Comparison of ENCODE assay signal across 8 mouse cellular contexts in genomic region chr7:139484206-139484955, GRCm38 (mm10).
DNase-seq lines count a peak whose midpoint lies in the region; ATAC-seq and TF ChIP-seq lines count a peak whose summit lies in the region.

No protein-coding gene starts in this region.

- TF ChIP-seq EP300 in stomach, postnatal 0 days (optimal IDR thresholded peaks at IDR 0.05), result no peak

- H3K9me3 ChIP-seq in ES-E14 (ENCODE audit: control insufficient read depth, insufficient read depth, low read depth, low read length), result no peaks in the 10 kb centered on the region
- H3K9me3 ChIP-seq in midbrain, embryonic 13.5 days, result no peaks in the 10 kb centered on the region
- H3K9me3 ChIP-seq in stomach, postnatal 0 days (ENCODE audit: control insufficient read depth, low read length), result no peaks in the 10 kb centered on the region

- H3K4me2 ChIP-seq in midbrain, embryonic 13.5 days (replicated peaks), result no peak overlapping the region
- no peak overlapping the region for H3K4me2 ChIP-seq in stomach, postnatal 0 days (replicated peaks; ENCODE audit: low read depth)

- 64% methylated on average over 9 of the region's 9 CpGs for WGBS in midbrain, embryonic 13.5 days
- WGBS in stomach, postnatal 0 days, result 48% methylated on average over 9 of the region's 9 CpGs

- no peaks in the 10 kb centered on the region for H3K4me1 ChIP-seq in ES-E14 (ENCODE audit: control insufficient read depth in 2 of 2, insufficient read depth in 2 of 2, low read length in 2 of 2, poor library complexity in 1 of 2)
- H3K4me1 ChIP-seq in midbrain, embryonic 13.5 days (replicated peaks), result no peaks in the 10 kb centered on the region; the same call in 1 of the 2 replicates
- H3K4me1 ChIP-seq in stomach, postnatal 0 days (replicated peaks; ENCODE audit: control insufficient read depth, insufficient read depth), result no peaks in the 10 kb centered on the region

- H3K4me3 ChIP-seq in ES-E14 (ENCODE audit: insufficient read depth in 1 of 2, low read depth in 1 of 2, low read length in 2 of 2, poor library complexity in 1 of 2, severe bottlenecking in 1 of 2), result no peak overlapping the region
- H3K4me3 ChIP-seq in midbrain, embryonic 13.5 days (replicated peaks), result no peak overlapping the region
- no peak overlapping the region for H3K4me3 ChIP-seq in stomach, postnatal 0 days (ENCODE audit: low read depth, low read length)

- peaks cover 42% of the 10 kb centered on the region for H3K27me3 ChIP-seq in midbrain, embryonic 13.5 days
- no peaks in the 10 kb centered on the region for H3K27me3 ChIP-seq in stomach, postnatal 0 days (ENCODE audit: control insufficient read depth, insufficient read depth, low read length)

- H3K36me3 ChIP-seq in ES-E14 (ENCODE audit: control insufficient read depth, insufficient read depth, low read length, poor library complexity, severe bottlenecking), result no peaks in the 10 kb centered on the region
- no peaks in the 10 kb centered on the region for H3K36me3 ChIP-seq in midbrain, embryonic 13.5 days
- peaks cover 5% of the 10 kb centered on the region; the same call in 1 of the 2 replicates for H3K36me3 ChIP-seq in stomach, postnatal 0 days (ENCODE audit: control insufficient read depth, insufficient read depth, low read length)

- H3K27ac ChIP-seq in ES-E14 (ENCODE audit: insufficient read depth, low read depth, low read length, poor library complexity, severe bottlenecking), result no peak overlapping the region
- H3K27ac ChIP-seq in midbrain, embryonic 13.5 days, result no peak overlapping the region
- H3K27ac ChIP-seq in stomach, postnatal 0 days (replicated peaks), result no peak overlapping the region

- peak; percentile 79 for ATAC-seq in midbrain, embryonic 13.5 days
- ATAC-seq in stomach, postnatal 0 days (ENCODE audit: low FRiP score, low TSS enrichment), result 0 out of 2 replicates have a peak, but pooled peaks have one; percentile 52

- intact Hi-C loops in heart, postnatal 14 days (cut with DNase I), result loop anchor here (2.0 kb wide), 1 partner anchor 98 kb away; the partner anchor contains the start of gene Nkx6-2

- no peak overlapping the region for H3K9ac ChIP-seq in ES-E14 (ENCODE audit: insufficient read depth, low read depth, low read length, poor library complexity, severe bottlenecking)
- H3K9ac ChIP-seq in midbrain, embryonic 13.5 days (replicated peaks), result no peak overlapping the region
- H3K9ac ChIP-seq in stomach, postnatal 0 days (ENCODE audit: low read length), result no peak overlapping the region

- peak; percentile 84 for TF ChIP-seq CTCF in stomach, postnatal 0 days (IDR thresholded peaks at IDR 0.05; ENCODE audit: low read depth)

- peak; percentile 56 to 80 for DNase-seq in adrenal gland, adult (ENCODE audit: inconsistent age in 2 of 2, low spot score in 1 of 2)
- no peak for DNase-seq in adrenal gland, postnatal 4 days (ENCODE audit: low spot score in 2 of 2)
- DNase-seq in ES-E14 (ENCODE audit: low read depth, low spot score), result peak; percentile 26
- DNase-seq in cerebellum, postnatal 4 days (ENCODE audit: low spot score in 2 of 2), result peak; percentile 53 to 56
- peak; percentile 44 to 62 for DNase-seq in heart, postnatal 14 days
- peak; percentile 54 to 69 for DNase-seq in layer of hippocampus, postnatal 14 days (ENCODE audit: low spot score in 2 of 2)
- DNase-seq in stomach, postnatal 0 days (ENCODE audit: low spot score), result peak; percentile 44

- in situ Hi-C loops in ES-E14 (cut with MboI; ENCODE audit: low sequenced_read_pairs in 2 of 2, unreplicated experiment in 2 of 2), result no loop called here

TF ChIP-seq in ES-E14, 5 proteins besides CTCF, POLR2A, EP300 and RAD21:
- TF ChIP-seq ZNF384 (IDR thresholded peaks at IDR 0.05; ENCODE audit: low read depth, low read length), result no peak
- TF ChIP-seq ZC3H11A (IDR thresholded peaks at IDR 0.05; ENCODE audit: borderline replicate concordance, low read depth, low read length), result peak; percentile 64; the same call in 1 of the 2 replicates

Comparison
In these comparisons a context has a peak if more than half of its experiments do, and no peak if none do; other contexts are left out.
1. DNase-seq: peak in adrenal gland, adult (2 of 2), ES-E14 (single experiment), cerebellum, postnatal 4 days (2 of 2), heart, postnatal 14 days (2 of 2), layer of hippocampus, postnatal 14 days (2 of 2) and stomach, postnatal 0 days (single experiment); none in adrenal gland, postnatal 4 days (0 of 2).